Mouse (Mus musculus) natural killer cell, adult 2 months (primary cell): ENCODE data around the gene F2.

Source experiments
- DNase-seq, 2 experiments: peaks; one replicate each; pipeline ENCODE4 v3.0.0; 2022; ENCODE audit warnings: low spot score in 2 of 2

The F2 gene

DNA sequence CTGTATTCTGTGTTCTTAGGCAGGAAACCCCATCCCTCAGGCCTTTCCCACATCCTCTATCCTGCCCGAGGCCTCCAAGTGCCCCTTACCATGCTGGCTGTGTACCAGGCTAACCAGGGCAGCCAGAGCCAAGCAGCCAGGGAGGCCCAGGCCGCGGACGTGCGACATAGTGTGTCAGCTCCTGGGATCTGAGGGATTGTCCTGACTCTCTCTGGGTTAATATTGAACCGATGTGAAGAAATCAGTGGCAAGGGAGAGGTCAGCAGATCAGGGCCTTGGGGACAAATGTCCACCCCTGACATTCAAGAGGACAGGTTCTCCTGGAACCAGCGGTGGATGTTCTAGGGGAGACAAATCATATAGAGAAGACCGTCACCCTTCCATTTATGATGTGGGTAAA lies at the start of gene F2:
F2 (minus strand) TSS at position 186 of the 400 bp plus-strand sequence.
- DNase-seq: no peak

- DNase-seq: no peak
Observed at GRCm38 (mm10) chr2:91683919-91684318, 47.7 kb upstream of the F2 start.

- DNase-seq: no peak
Observed at GRCm38 (mm10) chr2:91682850-91683249, 46.6 kb upstream of the F2 start.

GRCm38 (mm10) chr2:91676961-91677360 lies 40.7 kb upstream of the F2 start:
- no peak for DNase-seq

DNA sequence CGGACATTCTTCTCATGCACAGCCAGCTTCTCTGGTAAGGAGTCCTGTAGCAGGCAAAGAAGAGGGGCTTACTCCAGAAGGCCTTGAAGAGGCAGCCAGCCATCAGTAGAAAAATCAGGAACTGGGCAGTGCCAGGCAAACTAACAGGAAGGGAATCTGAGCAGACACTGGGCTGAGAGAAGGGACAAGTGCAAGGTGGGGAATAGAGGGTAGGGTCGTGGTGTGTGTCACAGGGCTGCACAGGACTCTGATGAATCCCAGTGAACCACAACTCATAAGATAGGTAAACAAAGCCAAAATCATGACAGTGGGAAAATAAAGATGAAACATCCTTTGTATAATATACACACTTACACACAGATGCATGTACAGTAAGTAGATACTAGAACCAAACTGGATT lies 40.2 kb upstream of the F2 start:
- DNase-seq: no peak

- no peak for DNase-seq
Observed at GRCm38 (mm10) chr2:91674895-91675294, 38.7 kb upstream of the F2 start.

DNA sequence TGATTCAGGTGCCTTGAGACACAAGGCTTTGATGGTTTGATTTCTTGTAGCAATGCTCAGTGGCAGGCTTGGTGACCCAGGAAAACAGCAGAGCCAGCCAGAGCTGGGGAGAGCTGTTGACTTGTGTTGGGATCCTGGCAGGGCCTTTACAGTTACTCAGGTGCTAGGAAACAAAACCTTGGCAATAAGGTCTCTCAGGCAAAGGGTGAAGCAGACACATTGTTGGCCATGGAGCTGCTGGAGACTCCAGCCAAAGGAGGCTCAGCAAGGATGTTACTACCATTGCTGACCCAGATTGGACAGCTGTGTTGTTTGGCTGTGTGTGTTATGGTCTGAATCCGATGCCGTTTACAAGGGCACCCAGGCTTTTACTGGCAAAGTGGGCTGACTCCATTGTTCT lies 37.4 kb upstream of the F2 start:
- DNase-seq: no peak

- no peak for DNase-seq
Observed at GRCm38 (mm10) chr2:91670038-91670437, 33.8 kb upstream of the F2 start.

DNA sequence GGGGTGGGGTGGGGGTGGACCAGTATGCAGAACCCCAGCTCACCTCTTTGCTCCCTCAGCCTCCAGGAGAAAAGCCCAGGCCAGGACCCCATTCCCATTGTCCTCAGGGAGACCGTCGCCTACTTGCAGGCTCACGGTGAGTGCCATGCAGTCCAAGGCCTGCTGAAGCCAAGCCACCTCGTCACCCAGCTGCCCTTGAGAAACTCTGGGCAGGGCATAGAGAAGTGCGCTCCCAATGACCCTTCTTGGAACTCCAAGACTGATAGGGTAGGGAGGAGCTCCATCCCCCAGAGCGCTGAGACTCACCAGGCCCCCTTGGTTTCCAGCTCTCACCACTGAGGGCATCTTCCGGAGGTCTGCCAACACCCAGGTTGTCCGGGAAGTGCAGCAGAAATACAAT lies 33.1 kb upstream of the F2 start:
- no peak for DNase-seq

DNA sequence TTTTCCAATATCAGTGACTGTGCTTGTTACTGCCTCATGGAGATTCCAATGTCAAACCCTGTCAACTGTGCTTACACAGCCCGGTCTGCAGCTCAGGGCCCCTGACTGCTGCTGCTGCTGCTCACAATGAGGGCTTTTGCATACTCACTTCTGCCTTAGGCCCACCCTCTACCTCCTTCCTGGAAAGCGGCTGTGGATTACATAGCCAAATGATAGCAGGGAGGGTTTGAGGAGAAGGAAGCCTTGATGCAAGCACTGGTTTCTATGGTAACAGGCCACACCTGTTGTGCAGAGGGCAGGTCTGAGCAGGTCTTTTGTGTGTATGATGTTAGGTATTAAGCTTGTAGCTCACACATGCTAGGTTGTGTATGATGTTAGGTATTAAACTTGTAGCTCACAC lies 31.5 kb upstream of the F2 start:
- DNase-seq: no peak

DNA sequence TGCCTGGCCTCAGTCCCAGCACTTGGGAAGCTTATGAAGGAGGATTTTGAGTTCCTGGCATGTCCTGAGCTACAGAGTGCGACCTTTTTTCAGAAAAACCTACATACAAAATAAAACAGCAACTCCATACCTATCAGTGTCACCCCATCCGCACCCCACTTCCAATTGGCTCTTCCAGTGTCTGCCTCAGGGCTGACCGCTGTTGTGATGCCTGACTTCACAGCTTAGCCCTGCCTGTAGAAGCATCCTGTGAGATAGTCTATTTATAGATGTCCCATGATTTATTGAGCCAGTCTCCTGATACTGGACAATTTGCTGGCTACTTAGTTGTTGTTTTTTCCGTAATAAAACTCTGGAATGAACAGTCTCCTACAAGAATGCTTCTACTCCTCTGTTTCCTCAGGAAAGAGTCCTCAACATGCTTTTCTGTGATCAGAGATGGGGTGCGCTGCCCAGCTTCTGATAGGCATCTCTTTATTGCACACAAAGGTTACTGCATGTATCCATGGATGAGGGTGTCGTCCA lies 30.2 kb upstream of the F2 start:
- no peak for DNase-seq

DNA sequence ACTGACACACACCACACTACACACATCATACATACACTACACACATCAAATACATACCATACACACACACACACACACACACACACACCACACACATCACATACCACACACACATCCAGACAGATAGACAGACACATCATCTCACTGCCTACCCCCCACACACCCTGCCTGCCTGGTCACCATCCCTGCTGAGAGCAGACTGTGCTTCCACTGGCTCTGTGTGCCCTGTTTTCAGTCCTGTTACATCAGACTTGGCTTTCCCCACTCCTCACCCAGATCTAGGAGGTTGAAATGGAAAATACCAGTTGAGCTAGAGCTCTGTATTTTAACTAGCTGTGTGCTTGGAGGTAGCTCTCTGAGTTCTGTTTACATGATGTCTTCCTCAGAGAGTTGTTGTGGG lies 28.6 kb upstream of the F2 start:
- no peak for DNase-seq

DNA sequence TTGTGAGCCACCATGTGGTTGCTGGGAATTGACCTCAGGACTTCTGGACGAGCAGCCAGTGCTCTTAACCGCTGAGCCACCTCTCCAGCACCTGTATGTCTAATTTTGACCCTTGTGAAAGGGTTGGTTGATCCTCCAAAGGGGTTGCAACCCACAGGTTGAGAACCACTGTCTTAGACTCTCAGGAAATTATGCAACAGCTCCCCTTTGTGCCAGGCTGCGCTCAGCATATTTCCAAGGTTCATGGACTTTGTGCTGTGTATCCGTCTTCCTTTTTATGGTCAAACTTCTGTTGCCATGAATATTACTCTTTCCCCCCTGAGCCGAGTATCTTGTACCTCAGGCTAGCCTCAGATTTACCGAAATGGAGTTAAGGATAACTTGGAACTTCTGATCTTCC lies 24.8 kb upstream of the F2 start:
- no peak for DNase-seq

- no peak for DNase-seq
Observed at GRCm38 (mm10) chr2:91659657-91660056, 23.4 kb upstream of the F2 start.

DNA sequence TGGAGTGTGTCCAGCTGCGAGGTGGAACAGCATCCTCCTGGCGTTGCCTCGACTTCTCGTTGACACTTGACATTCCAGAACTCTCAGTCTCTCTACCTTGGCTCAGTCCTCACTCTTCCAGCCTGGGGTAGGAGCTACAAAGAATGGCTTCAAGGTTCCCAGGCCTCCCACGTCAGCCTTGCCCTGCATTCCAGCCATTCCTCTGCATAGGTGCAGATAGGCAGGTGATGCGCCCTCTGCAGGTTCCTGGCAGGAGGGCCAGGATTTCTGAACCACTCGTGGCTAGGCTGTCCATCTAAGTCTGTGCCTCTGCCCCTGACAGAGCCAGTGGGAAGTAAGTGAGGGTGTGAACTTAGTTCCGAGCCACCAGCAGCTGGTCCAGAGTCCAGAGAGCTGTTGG lies 20.6 kb upstream of the F2 start:
- DNase-seq: no peak

GRCm38 (mm10) chr2:91655827-91656226 lies 19.6 kb upstream of the F2 start:
- no peak for DNase-seq

- DNase-seq: no peak
Observed at GRCm38 (mm10) chr2:91655388-91655787, 19.2 kb upstream of the F2 start.

GRCm38 (mm10) chr2:91652863-91653262 lies 16.6 kb upstream of the F2 start:
- DNase-seq: no peak

- no peak for DNase-seq
Observed at GRCm38 (mm10) chr2:91651458-91652258, 15.4 kb upstream of the F2 start.

- DNase-seq: no peak
Observed at GRCm38 (mm10) chr2:91650360-91650995, 14.3 kb upstream of the F2 start.

DNA sequence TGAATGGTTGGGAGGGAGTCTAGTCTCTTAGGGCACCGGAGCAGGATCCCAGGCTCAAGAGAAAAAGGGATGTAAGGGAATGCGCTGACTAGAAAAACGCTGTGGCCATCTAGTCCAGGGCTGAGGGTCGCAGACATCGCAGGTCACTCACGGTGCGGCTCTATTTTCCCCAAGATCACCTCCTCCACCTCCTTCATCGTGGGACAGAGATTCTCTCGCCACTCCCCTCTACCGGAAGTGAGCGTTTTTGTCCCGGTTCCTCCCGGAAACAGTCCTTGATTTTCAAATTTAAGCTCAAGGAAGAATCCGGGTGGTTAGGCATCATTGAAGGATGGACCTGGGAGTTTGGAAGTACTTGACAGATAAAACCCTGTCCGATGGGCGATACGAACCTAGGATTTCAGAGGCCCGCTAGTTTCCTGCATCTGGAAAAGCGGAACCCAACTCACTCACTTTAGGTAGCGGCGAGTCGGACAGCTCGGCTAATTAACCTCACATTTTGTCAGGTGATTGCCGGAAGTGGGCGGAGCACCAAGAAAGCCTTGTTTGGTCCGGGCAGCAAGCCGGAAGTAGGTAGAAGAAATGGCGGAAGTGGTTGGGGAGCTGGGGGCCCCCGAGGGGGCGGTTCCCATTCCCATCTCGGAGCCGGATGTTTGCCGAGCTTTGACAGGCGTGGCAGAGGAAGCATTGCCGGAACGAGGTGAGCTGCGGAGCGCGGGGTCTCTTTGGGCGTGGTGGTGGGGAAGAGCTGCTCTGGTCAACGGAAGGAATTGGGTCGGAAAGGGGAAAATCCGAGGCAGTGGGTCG lies 13.5 kb upstream of the F2 start, which contains the start of the genes Zfp408 and Arhgap1:
Zfp408 (minus strand) TSS at position 239 of the 807 bp plus-strand sequence.
Arhgap1 (plus strand) TSS at position 308 of the 807 bp plus-strand sequence.
- peak; percentile 95 to 96 for DNase-seq

- DNase-seq: no peak
Observed at GRCm38 (mm10) chr2:91649152-91649551, 12.9 kb upstream of the F2 start.
